Mouse (Mus musculus) thymus, adult 2 months (tissue): ENCODE measurements around the gene Lrrc25. TPM values are rescaled to one million over a fixed set of nuclear protein-coding genes. Genes with fewer than 3 reads are reported as not detected.
"Not testable (repeated sequence)": the region's sequence is repeated elsewhere in the genome, so short reads cannot be mapped to it uniquely, and the experiment has no call there.

Experiments
- DNase-seq: peaks from one replicate; pipeline ENCODE4 v3.0.0; 2021
- H3K27ac ChIP-seq: fragments of 200-500 bp; 2 replicates; pipeline ENCODE4 v1.5.1; 2012; ENCODE audit warnings: low read length, control low read depth; ENCODE audit not compliant: control insufficient read depth, insufficient read depth
- H3K27me3 ChIP-seq: fragments of 200-500 bp; 2 replicates; pipeline ENCODE4 v1.6.1; 2012; ENCODE audit warnings: mild to moderate bottlenecking, low read length, moderate library complexity, mixed read lengths; ENCODE audit not compliant: control insufficient read depth, insufficient read depth
- H3K36me3 ChIP-seq: fragments of 200-500 bp; 2 replicates; pipeline ENCODE4 v1.6.1; 2012; ENCODE audit warnings: mild to moderate bottlenecking, low read length, moderate library complexity; ENCODE audit not compliant: control insufficient read depth, insufficient read depth
- H3K4me1 ChIP-seq: fragments of 200-500 bp; replicated peaks from 2 replicates; pipeline ENCODE4 v1.6.1; 2012; ENCODE audit warnings: low read length; ENCODE audit not compliant: control insufficient read depth, insufficient read depth
- H3K4me3 ChIP-seq: fragments of 200-500 bp; 2 replicates; pipeline ENCODE4 v1.5.1; 2012; ENCODE audit warnings: mild to moderate bottlenecking, low read length, control low read depth, moderate library complexity; ENCODE audit not compliant: control insufficient read depth, insufficient read depth
- CTCF ChIP-seq: fragments of 200-500 bp; IDR thresholded peaks from 2 replicates; pipeline ENCODE4 v1.5.1; 2012; ENCODE audit warnings: mild to moderate bottlenecking, control low read depth, low read length, moderate library complexity, borderline replicate concordance; ENCODE audit not compliant: control insufficient read depth, poor library complexity, insufficient read depth; ENCODE audit errors: extremely low read depth
- POLR2A ChIP-seq: fragments of 200-500 bp; IDR thresholded peaks from 2 replicates; pipeline ENCODE4 v1.6.1; 2012; ENCODE audit warnings: mild to moderate bottlenecking, low read length, control low read depth, moderate library complexity; ENCODE audit not compliant: control insufficient read depth, poor library complexity, insufficient read depth; ENCODE audit errors: extremely low read depth
- WGBS: fragments of 180-500 bp; shearing (Covaris S2); methylation state at CpG from one replicate; pipeline ENCODE4 v1.1.7; 2018; 5-methylcytosine and 5-hydroxymethylcytosine counted together
- polyA plus RNA-seq: library from polyadenylated mRNA; depleted of rRNA; stranded (reverse); fragments of >200 nt; gene quantifications from 2 replicates; pipeline ENCODE4 v1.2.3, GENCODE M21; 2012

Lrrc25 gene
- polyA plus RNA-seq, 1 experiment: 18.5 TPM

GRCm38 (mm10) chr8:70584606-70585257, 31.2 kb upstream of the Lrrc25 start:
- H3K27me3 ChIP-seq: no peaks in the 10 kb centered on the region
- H3K4me3 ChIP-seq: no peak overlapping the region
- H3K36me3 ChIP-seq: peaks cover 33% of the 10 kb centered on the region
- no peak overlapping the region for H3K27ac ChIP-seq
- H3K4me1 ChIP-seq: no peaks in the 10 kb centered on the region
- TF ChIP-seq POLR2A (no peak), CTCF (no peak)
- DNase-seq: no peak
- 96% methylated on average over 9 of the region's 9 CpGs for WGBS

- Histone ChIP-seq H3K36me3 (peaks cover 30% of the 10 kb centered on the region), H3K27ac (no peak overlapping the region), H3K27me3 (no peaks in the 10 kb centered on the region), H3K4me1 (no peaks in the 10 kb centered on the region), H3K4me3 (no peak overlapping the region)
- WGBS: 66% methylated on average over 7 of the region's 7 CpGs
- peak; percentile 51 for DNase-seq
- TF ChIP-seq POLR2A (no peak), CTCF (peak; percentile 92)
Observed at GRCm38 (mm10) chr8:70585258-70585652, 30.7 kb upstream of the Lrrc25 start.

- H3K4me1 ChIP-seq, DNase-seq, H3K4me3 ChIP-seq, H3K27me3 ChIP-seq, H3K36me3 ChIP-seq, H3K27ac ChIP-seq: not testable (repeated sequence)
- WGBS: 98% methylated on average over 4 of the region's 4 CpGs
Observed at GRCm38 (mm10) chr8:70587955-70588354, 28.0 kb upstream of the Lrrc25 start.

- 98% methylated on average over 12 of the region's 12 CpGs for WGBS
- DNase-seq: no peak
- Histone ChIP-seq H3K27ac (no peak overlapping the region), H3K4me3 (no peak overlapping the region), H3K27me3 (no peaks in the 10 kb centered on the region), H3K36me3 (peaks cover 4% of the 10 kb centered on the region), H3K4me1 (peaks cover 13% of the 10 kb centered on the region)
- TF ChIP-seq CTCF (no peak), POLR2A (no peak)
Observed at GRCm38 (mm10) chr8:70591569-70591968, 24.4 kb upstream of the Lrrc25 start.

GRCm38 (mm10) chr8:70593173-70593572, 22.8 kb upstream of the Lrrc25 start:
- Histone ChIP-seq H3K27ac (no peak overlapping the region), H3K27me3 (no peaks in the 10 kb centered on the region), H3K4me3 (no peak overlapping the region), H3K36me3 (peaks cover 5% of the 10 kb centered on the region), H3K4me1 (peaks cover 13% of the 10 kb centered on the region)
- WGBS: 92% methylated on average over 8 of the region's 8 CpGs
- TF ChIP-seq POLR2A (no peak), CTCF (no peak)
- no peak for DNase-seq

- Histone ChIP-seq H3K27me3 (no peaks in the 10 kb centered on the region), H3K36me3 (peaks cover 12% of the 10 kb centered on the region), H3K4me3 (peak within 1 kb of the TSS; percentile 65), H3K27ac (peak within 1 kb of the TSS; percentile 22; the same call in 1 of the 2 replicates), H3K4me1 (peaks cover 13% of the 10 kb centered on the region)
- peak; percentile 88 for DNase-seq
- TF ChIP-seq CTCF (0 out of 2 replicates have a peak, but pooled peaks have one; percentile 28), POLR2A (peak; percentile 33; the same call in 1 of the 2 replicates)
- WGBS: under 1% methylated on average over 40 of the region's 40 CpGs
Observed at GRCm38 (mm10) chr8:70593961-70594609, 21.9 kb upstream of the Lrrc25 start, which contains the start of gene Isyna1. Gene Isyna1 (plus strand): TSS chr8:70594373.
